Mouse (Mus musculus) neural tube, embryonic 10.5 days (tissue): ENCODE data around the gene Mknk2.
A peak's percentile ranks its signal among the peaks of the same experiment; 100 is the strongest.
"Not testable (repeated sequence)": the region's sequence is repeated elsewhere in the genome, so short reads cannot be mapped to it uniquely, and the experiment has no call there.

Source experiments
- DNase-seq: peaks from one replicate; pipeline ENCODE4 v3.0.0-alpha.2; 2017; ENCODE audit warnings: low spot score; ENCODE audit errors: extremely low spot score

The Mknk2 gene

DNA sequence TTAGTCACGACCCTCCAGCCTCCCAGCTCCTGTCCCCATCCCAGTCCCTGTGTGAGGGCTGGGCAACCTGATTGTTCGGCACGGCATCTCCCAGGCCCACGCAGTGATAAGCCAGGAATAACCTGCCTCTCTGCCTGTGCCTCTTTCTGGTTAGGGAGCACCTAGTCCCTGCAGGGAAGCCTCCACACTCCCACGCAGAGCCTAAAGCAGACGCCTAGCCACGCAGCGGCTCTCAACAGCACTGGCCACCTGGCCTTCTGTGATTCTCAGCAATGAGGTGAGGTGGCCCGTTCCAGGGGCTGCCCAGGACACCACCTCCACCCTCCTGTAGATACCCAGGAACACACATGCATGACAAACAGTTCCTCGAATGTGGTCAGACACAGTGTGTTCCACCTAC, 27.5 kb downstream of the Mknk2 start:
- no peak for DNase-seq

DNA sequence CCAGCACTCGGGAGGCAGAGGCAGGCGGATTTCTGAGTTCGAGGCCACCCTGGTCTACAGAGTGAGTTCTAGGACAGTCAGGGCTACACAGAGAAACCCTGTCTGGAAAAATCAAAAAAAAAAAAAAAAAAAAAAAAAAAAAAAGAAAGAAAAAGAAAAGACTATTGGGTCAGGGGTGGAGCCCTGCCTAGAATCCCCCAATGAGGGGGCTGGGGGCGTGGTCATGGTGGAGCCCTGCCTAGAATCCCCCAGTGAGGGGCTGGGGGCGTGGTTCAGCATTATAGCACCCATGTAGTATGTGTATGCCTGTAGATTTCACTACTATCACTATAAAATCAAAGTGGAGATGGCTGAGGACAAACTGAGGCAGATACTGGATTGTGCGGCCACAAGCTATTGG, 28.0 kb downstream of the Mknk2 start:
- DNase-seq: not testable (repeated sequence)

DNA sequence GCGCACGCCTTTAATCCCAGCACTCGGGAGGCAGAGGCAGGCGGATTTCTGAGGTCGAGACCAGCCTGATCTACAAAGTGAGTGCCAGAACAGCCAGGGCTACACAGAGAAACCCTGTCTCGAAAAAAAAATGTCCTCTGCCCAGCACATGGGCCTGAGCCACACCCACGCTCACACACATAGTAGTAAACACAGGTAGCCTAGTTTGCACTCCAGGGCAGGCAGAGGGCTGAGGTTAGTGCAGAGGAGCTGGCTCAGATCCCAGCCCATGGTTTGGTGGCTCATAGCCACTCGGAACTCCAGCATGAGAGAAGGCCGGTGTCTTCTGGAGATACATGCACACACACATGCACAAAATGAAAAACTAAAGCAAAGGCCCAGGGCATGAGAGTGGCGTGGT, 31.0 kb downstream of the Mknk2 start:
- no peak for DNase-seq

DNA sequence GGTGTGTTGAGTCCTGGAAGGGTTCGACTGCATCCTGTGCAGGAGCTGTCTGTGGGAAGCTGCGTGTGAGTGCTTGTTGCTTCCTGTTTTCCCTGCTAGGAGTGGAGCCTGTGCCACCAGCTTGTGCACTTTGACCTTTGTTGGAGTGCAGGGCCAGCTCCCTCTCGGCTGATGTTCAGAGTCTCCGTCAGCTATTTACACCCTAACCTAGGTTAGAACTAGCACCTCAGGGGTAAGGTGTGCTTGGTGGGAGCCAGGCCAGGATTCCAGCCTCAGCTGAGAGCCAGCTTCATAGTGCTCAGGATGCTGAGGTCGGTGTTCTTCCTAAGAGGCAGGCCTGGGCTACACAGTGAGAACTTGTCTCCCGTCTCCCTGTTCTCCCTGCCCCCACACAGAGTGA, 42.6 kb downstream of the Mknk2 start:
- no peak for DNase-seq

DNA sequence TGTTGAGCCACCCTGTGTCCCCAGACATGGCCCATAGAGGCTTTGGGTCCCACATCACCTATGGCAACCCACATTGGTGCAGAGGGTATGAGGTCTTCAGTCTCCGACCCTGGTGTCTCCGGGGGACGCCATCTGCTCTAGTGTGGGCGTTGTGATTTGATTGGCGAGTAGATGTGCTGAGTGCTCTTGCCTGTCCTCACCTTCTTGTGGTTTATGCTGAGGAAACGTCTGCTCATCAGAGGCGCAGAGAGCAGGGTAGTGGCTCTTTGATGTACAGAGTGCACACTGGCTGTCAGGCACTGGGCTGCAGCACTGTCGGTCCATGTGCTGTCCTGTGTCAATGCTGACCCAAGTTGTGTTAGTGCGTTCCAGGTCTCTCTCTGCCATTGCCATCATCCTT, 49.0 kb downstream of the Mknk2 start:
- no peak for DNase-seq

DNA sequence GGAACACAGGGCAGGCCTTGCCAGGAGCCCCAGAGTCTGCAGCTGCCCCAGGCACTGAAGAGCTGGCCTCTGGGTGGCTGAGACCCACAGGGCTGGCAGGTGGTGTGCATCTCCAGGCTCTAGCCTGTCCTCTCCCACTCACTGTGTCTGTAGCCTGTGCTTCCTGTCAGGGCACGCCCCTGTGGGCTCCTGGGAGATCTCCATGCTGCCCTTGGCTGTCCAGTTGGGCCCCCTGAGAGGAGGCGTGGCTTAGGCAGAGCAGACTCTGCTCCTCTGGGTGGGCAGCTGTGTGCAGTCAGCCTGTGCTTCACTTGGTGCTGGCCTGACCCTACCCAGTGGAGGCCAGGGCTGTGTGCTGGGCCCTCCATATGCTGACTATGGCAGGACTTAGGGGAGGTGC, 50.2 kb downstream of the Mknk2 start:
- no peak for DNase-seq

DNA sequence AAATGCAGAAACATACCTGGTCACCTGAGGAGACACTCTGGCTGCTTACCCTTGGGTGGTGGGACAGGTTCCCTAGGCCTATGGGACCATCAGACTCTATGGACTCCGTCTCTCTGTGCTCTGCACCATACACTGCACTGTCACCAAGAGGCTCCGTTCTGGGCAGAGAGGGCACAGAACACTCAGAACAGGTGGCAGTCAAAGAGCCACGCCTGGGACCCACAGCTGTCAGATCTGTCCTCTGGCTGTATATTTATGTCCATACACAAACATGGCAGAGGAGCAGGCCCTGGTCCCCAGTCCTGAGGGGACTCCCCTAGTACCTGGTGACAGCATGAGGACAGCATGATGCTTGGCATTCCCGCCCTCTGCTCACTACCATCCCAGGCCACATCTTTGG, 52.1 kb downstream of the Mknk2 start:
- no peak for DNase-seq

DNA sequence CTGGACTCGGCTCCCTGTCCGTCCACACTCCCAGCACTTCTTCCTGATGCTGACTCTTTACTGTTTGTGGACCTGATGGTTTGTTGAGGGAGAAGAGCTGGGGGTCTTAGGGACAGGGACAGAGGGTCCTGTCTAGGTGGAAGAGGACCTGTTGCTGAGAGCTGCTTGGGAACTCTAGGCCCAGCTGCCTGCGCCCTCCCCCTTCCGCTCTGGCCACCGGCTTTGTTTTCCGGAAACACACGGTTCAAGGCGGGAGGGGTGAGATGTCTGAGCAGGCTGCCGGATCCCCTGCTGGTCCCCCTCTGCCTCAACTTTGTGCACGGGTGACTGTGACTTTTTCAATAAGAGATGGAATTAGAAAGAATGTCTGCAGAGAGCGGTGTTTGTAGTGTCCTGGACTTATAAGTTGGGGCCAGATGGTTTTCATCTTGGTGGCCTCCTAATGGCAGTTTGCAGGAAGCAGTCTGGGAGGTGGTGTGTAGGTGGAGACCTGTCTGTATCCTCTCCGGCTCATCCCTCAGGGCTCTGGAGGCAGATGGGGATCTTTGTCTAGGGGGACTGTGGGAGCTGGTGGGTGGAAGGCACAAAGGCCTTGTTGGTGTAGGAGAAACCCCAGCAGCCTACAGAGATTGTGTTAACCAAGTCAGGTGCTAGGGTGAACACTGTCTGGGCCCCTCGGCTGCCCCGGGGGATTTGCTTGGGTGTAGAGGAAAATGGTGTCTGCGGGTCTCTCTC, 54.3 kb downstream of the Mknk2 start:
- DNase-seq: peak; percentile 65

DNA sequence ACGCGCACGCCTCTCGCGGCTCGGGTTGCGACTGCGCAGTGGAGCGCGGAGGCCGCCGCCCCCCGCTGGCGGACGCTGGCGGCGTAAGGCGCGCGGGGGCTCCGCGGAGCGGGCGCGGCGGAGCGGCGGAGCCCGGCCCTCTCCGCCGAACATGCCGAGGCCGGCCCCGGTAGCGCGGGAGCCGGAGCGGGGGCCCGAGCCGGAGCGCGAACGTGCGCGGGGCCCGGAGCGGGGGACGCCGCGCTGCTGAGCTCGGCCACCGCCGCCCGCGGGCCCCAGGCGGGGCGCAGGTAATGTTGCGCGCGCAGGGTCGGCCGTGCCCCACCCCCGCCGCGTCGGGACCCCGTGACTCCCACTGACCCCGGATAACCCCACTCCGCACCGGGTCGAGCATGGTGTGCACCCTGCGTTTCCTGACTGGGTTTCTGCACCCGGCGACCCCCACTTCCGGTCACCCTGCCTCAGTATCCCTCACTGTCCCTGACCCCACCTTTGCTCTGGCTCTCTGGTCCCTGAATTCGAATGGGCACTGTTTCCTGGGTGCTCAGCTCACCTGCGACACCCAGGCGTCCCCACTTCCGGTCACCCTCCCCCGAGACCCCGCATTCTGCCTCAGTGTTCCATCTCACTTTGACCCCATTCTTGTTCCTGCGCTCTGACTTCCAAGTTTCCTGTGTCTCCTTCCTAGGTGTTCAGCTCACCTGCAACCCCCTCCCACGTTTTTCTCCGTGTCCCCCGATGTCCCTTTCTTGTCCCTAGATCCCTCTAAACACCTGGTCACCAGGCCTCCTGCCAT, 55.1 kb downstream of the Mknk2 start, which contains the start of gene Csnk1g2:
Gene Csnk1g2, plus strand, starts transcription at position 178 of the 796 bp plus-strand sequence.
- DNase-seq: no peak

DNA sequence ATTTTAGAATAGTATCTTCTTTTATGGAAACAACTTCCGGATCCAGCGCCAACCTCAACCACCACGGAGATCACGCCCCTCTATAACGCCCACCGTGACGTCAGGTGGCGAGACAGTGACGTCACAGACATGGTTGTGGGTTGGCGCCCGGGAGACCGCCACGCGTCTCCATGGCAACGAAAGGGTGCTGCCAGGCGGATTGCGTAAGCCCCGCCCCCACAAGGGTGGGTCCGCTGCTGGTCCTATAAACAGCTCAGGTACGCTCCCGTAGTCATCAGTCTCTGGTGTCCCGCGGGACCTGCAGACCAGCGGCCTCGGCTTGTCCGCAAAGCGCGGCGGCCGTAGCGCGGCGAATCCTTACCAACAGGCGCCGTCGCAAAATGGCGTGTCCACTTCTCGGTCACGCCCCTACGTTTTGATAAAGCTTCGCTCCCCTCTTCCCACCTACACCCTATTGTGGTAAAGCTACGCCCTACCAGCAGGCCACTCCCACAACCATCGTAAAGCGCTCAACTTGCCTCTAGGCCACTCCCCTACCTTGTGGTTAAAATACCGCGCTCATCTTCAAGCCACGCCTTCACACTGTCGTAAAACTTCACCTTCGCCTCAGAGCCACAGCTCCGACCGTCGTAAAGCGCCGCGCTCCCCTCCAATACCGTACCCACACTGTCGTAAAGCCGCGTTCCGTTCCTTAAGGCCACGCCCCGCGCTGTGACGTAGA, 55.8 kb downstream of the Mknk2 start:
- DNase-seq: peak; percentile 100

DNA sequence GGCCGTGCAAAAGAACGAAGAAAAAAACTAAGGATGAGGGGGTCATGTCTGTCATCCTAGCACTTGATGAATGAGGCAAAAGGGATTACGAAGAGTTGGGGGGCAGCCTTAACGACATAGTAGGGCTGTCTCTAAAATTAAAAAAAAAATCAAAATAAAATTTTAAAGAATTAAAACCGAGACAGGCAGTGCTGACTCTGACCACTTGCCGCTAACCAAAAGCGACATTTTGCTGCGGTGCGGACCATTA, 56.3 kb downstream of the Mknk2 start:
- DNase-seq: no peak

DNA sequence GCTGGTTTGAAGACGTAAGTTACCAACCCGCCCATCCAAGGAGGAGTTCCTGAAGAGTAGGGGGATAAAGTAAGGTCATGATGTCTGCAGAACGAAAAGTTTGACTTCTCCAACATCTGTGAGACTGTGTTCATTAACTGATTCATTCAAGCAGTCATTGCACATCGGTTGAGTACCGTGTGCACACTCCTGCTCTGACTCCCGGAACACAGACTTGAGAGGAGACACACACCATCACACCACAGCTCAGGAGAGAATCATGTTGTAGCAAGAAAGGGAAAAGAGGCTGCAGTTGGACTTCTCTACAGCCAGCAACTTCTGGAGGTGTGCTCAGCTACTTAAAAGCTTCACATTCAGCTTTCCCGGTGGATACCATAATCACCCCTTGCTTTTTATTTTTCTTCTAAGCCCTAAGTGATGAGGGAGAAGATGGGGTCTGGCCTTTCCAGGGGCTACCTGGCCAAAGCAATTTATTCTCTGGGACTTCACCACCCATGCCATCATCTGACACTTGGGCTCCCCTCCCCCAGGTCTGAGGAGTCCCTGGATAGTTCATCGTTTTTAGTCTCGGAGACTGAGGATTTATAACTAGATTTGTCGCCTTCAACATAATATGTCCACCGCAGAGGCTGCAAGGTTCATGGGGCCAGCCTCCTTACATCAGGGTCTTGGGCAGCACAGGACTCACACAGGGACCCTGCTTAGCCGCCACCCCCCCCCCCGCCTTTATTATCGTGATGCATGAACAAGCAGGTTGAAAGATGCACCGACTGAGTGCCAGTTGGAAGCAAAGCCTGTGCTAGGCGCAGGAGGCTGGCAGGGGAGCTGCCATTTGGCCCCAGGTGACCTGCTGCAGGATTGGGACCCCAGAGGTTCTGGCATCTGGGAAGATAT, 56.9 kb downstream of the Mknk2 start:
- no peak for DNase-seq

DNA sequence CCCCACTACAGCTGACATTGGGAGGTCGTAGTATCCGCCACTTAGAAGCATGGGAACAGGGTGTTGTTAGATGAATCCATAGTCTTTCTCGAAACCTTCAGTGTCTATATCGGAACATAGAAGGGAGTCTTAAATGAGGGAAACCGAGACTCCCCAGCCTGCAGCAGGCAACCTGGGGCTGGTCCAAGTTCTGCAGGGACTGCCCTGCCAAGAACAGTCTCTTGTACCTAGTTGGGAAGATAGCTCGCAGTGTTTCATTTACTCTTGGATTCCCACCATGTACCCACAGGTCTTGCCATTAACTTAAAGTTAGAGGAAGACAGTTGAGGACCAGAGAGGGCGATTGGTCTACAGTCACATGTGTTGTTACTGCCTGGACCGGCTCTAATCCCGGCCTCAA, 57.5 kb downstream of the Mknk2 start:
- DNase-seq: no peak

DNA sequence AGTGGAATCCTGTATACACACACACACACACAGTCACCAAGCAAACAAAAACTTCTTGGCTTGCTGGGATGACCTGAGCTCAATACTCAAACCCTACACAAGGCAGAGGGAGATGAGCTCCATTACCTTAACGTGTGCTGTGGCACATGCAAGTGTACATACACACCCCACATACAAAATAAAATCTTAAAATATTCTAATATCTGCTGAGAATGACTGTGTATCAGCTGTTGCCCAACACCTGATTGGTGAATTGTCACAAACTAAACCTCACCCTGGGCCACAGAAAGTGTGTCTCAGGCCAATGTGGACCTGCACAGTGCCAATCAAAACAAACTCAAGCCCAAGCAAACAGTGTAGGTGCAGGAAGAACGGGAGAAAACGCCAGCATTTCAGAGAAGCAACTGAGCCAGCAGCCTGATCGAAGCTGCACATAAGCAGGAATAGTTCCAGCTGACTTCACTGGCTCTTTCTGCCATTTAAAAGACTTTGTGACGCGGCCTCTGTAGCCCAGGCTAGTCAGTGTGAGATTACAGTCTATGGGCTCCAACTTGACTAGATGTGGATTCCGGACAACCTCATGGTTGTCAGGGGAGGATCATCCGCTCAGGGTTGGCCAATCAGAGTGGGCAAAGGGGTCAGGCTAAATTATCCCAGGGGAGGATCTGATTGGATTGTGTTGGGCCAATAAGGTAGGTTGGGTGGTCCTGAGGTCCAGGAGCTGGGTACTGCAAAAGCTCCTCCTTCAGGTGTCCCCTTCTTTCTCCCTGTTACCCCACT, 58.3 kb downstream of the Mknk2 start:
- no peak for DNase-seq

DNA sequence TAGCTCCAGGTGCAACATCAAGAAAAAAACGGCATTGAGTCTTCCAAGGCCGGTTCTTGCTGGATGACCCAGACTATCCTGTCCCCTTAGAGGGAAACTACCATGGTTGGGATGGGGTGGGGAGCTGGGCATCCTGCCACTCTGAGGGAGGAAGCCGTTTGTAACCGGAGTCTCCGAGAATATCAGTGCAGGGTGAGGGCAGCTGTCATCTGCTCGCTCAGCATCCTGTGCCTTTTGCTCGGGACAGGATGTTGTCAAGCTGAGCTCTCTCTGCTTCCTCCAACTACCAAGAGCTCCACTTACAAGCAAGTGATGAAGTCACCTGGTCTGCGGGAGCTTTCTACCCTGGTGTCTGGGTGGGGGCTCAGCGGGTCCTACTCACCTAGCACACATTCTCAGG, 59.7 kb downstream of the Mknk2 start:
- no peak for DNase-seq
